Mouse (Mus musculus): ENCODE measurements around the gene Nptn. TPM values are rescaled to one million over a fixed set of nuclear protein-coding genes. Genes with fewer than 3 reads are reported as not detected.
"Not testable (repeated sequence)": the region's sequence is repeated elsewhere in the genome, so short reads cannot be mapped to it uniquely, and the experiment has no call there.

Gene Nptn
- polyA plus RNA-seq, 1 experiment from 2014 or later: 113 TPM

GRCm38 (mm10) chr9:58555685-58556414 lies 26.2 kb upstream of the Nptn start:
- Histone ChIP-seq H3K27me3 (replicated peaks; ENCODE audit: control insufficient read depth, insufficient read depth, low read length) (0 out of 2 replicates have a peak, but pooled peaks cover 6% of the 10 kb centered on the region), H3K36me3 (ENCODE audit: control insufficient read depth, insufficient read depth, low read length) (no peaks in the 10 kb centered on the region), H3K9me3 (ENCODE audit: control insufficient read depth, low read length) (no peaks in the 10 kb centered on the region), H3K4me3 (ENCODE audit: low read depth, low read length) (peak overlapping the region; percentile 80), H3K4me2 (peak overlapping the region; percentile 98), H3K27ac (ENCODE audit: low read depth, low read length) (no peak overlapping the region), H3K4me1 (replicated peaks; ENCODE audit: control insufficient read depth, insufficient read depth, low read length) (peaks cover 25% of the 10 kb centered on the region), H3K9ac (ENCODE audit: low read depth, low read length) (0 out of 2 replicates have a peak overlapping the region, but pooled peaks have one; percentile 78)
- ATAC-seq (replicated peaks; ENCODE audit: low FRiP score) (no peak; the same call in 1 of the 2 replicates), DNase-seq (ENCODE audit: low spot score) (no peak)
- 8% methylated on average over 9 of the region's 9 CpGs for WGBS

DNA sequence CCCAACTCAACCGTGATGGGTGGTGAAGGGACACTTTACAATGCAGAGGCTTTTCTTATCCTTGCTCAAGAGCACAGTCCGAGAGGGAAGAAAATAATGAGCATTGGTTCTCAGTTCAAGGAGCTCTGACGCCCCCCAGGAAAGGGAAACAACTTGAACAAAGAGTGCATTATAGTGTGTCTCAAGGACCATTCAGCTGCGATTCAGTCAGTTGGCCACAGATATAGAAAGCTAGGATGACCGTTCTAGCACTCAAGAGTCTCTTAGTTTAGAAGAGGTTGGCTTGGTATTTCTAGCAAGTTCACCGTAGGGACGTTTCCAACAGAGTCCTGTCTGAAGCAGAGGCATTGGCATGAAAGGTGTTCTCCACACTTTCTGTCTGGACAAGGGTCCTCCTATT lies 25.4 kb upstream of the Nptn start:
- H3K4me2 ChIP-seq: peak overlapping the region; percentile 20; the same call in 1 of the 2 replicates

GRCm38 (mm10) chr9:58557457-58558455 lies 24.3 kb upstream of the Nptn start:
- ATAC-seq (replicated peaks; ENCODE audit: low FRiP score) (no peak), DNase-seq (ENCODE audit: low spot score) (no peak)
- H3K4me1 ChIP-seq (replicated peaks; ENCODE audit: control insufficient read depth, insufficient read depth, low read length): peaks cover 25% of the 10 kb centered on the region
- no peak overlapping the region for H3K27ac ChIP-seq (ENCODE audit: low read depth, low read length)
- H3K36me3 ChIP-seq (ENCODE audit: control insufficient read depth, insufficient read depth, low read length): no peaks in the 10 kb centered on the region
- H3K4me2 ChIP-seq: no peak overlapping the region
- H3K9me3 ChIP-seq (ENCODE audit: control insufficient read depth, low read length): no peaks in the 10 kb centered on the region
- no peak overlapping the region for H3K4me3 ChIP-seq (ENCODE audit: low read depth, low read length)
- 56% methylated on average over 3 of the region's 3 CpGs for WGBS
- H3K9ac ChIP-seq (ENCODE audit: low read depth, low read length): no peak overlapping the region
- H3K27me3 ChIP-seq (replicated peaks; ENCODE audit: control insufficient read depth, insufficient read depth, low read length): 0 out of 2 replicates have a peak, but pooled peaks cover 3% of the 10 kb centered on the region

More for the DNA sequence above, 25.4 kb upstream of the Nptn start:
- Histone ChIP-seq H3K27ac (ENCODE audit: low read depth, low read length) (no peak overlapping the region), H3K36me3 (ENCODE audit: control insufficient read depth, insufficient read depth, low read length) (no peaks in the 10 kb centered on the region), H3K9me3 (ENCODE audit: control insufficient read depth, low read length) (no peaks in the 10 kb centered on the region), H3K27me3 (replicated peaks; ENCODE audit: control insufficient read depth, insufficient read depth, low read length) (0 out of 2 replicates have a peak, but pooled peaks cover 6% of the 10 kb centered on the region), H3K4me1 (replicated peaks; ENCODE audit: control insufficient read depth, insufficient read depth, low read length) (peaks cover 25% of the 10 kb centered on the region), H3K4me3 (ENCODE audit: low read depth, low read length) (no peak overlapping the region), H3K9ac (ENCODE audit: low read depth, low read length) (no peak overlapping the region)
- DNase-seq (ENCODE audit: low spot score) (no peak), ATAC-seq (replicated peaks; ENCODE audit: low FRiP score) (no peak)
- WGBS: 58% methylated on average over 7 of the region's 7 CpGs

GRCm38 (mm10) chr9:58560211-58560610 lies 21.8 kb upstream of the Nptn start:
- peaks cover 19% of the 10 kb centered on the region for H3K4me1 ChIP-seq (replicated peaks; ENCODE audit: control insufficient read depth, insufficient read depth, low read length)
- ATAC-seq (replicated peaks; ENCODE audit: low FRiP score) (no peak), DNase-seq (ENCODE audit: low spot score) (no peak)
- no peak overlapping the region for H3K27ac ChIP-seq (ENCODE audit: low read depth, low read length)
- WGBS: 44% methylated on average over 3 of the region's 3 CpGs
- 0 out of 2 replicates have a peak, but pooled peaks cover 3% of the 10 kb centered on the region for H3K27me3 ChIP-seq (replicated peaks; ENCODE audit: control insufficient read depth, insufficient read depth, low read length)
- no peak overlapping the region for H3K4me2 ChIP-seq
- no peak overlapping the region for H3K4me3 ChIP-seq (ENCODE audit: low read depth, low read length)
- H3K9me3 ChIP-seq (ENCODE audit: control insufficient read depth, low read length): no peaks in the 10 kb centered on the region
- H3K9ac ChIP-seq (ENCODE audit: low read depth, low read length): no peak overlapping the region
- no peaks in the 10 kb centered on the region for H3K36me3 ChIP-seq (ENCODE audit: control insufficient read depth, insufficient read depth, low read length)

- not testable (repeated sequence) for H3K9ac ChIP-seq (ENCODE audit: low read depth, low read length); ATAC-seq (replicated peaks; ENCODE audit: low FRiP score); H3K36me3 ChIP-seq (ENCODE audit: control insufficient read depth, insufficient read depth, low read length); H3K27me3 ChIP-seq (replicated peaks; ENCODE audit: control insufficient read depth, insufficient read depth, low read length); H3K4me2 ChIP-seq; H3K9me3 ChIP-seq (ENCODE audit: control insufficient read depth, low read length); H3K27ac ChIP-seq (ENCODE audit: low read depth, low read length); H3K4me1 ChIP-seq (replicated peaks; ENCODE audit: control insufficient read depth, insufficient read depth, low read length); H3K4me3 ChIP-seq (ENCODE audit: low read depth, low read length)
- peak; percentile 6 for DNase-seq (ENCODE audit: low spot score)
- WGBS: 78% methylated on average over 3 of the region's 3 CpGs
Observed at GRCm38 (mm10) chr9:58565945-58566344, 16.1 kb upstream of the Nptn start.

- H3K27ac ChIP-seq (ENCODE audit: low read depth, low read length): no peak overlapping the region
- DNase-seq (ENCODE audit: low spot score): peak; percentile 26
Observed at GRCm38 (mm10) chr9:58567682-58568081, 14.4 kb upstream of the Nptn start.

GRCm38 (mm10) chr9:58571001-58571400 lies 11.0 kb upstream of the Nptn start:
- H3K4me1 ChIP-seq (replicated peaks; ENCODE audit: control insufficient read depth, insufficient read depth, low read length): no peaks in the 10 kb centered on the region
- ATAC-seq (replicated peaks; ENCODE audit: low FRiP score): no peak
- DNase-seq (ENCODE audit: low spot score): no peak
- no peak overlapping the region for H3K9ac ChIP-seq (ENCODE audit: low read depth, low read length)
- no peaks in the 10 kb centered on the region for H3K36me3 ChIP-seq (ENCODE audit: control insufficient read depth, insufficient read depth, low read length)
- no peak overlapping the region for H3K4me2 ChIP-seq
- H3K27me3 ChIP-seq (replicated peaks; ENCODE audit: control insufficient read depth, insufficient read depth, low read length): no peaks in the 10 kb centered on the region
- no peak overlapping the region for H3K27ac ChIP-seq (ENCODE audit: low read depth, low read length)
- 94% methylated on average over 1 of the region's 1 CpGs for WGBS
- H3K9me3 ChIP-seq (ENCODE audit: control insufficient read depth, low read length): no peaks in the 10 kb centered on the region
- no peak overlapping the region for H3K4me3 ChIP-seq (ENCODE audit: low read depth, low read length)

More at GRCm38 (mm10) chr9:58567682-58568081, 14.4 kb upstream of the Nptn start:
- no peaks in the 10 kb centered on the region for H3K36me3 ChIP-seq (ENCODE audit: control insufficient read depth, insufficient read depth, low read length)
- no peak overlapping the region for H3K9ac ChIP-seq (ENCODE audit: low read depth, low read length)
- no peaks in the 10 kb centered on the region for H3K9me3 ChIP-seq (ENCODE audit: control insufficient read depth, low read length)
- no peak for ATAC-seq (replicated peaks; ENCODE audit: low FRiP score)
- H3K4me1 ChIP-seq (replicated peaks; ENCODE audit: control insufficient read depth, insufficient read depth, low read length): no peaks in the 10 kb centered on the region
- no peaks in the 10 kb centered on the region for H3K27me3 ChIP-seq (replicated peaks; ENCODE audit: control insufficient read depth, insufficient read depth, low read length)
- H3K4me2 ChIP-seq: no peak overlapping the region
- no peak overlapping the region for H3K4me3 ChIP-seq (ENCODE audit: low read depth, low read length)

GRCm38 (mm10) chr9:58578669-58579068 lies 3.4 kb upstream of the Nptn start:
- H3K36me3 ChIP-seq (ENCODE audit: control insufficient read depth, insufficient read depth, low read length): no peaks in the 10 kb centered on the region

More at GRCm38 (mm10) chr9:58578669-58579068, 3.4 kb upstream of the Nptn start:
- Histone ChIP-seq H3K4me1 (replicated peaks; ENCODE audit: control insufficient read depth, insufficient read depth, low read length) (peaks cover 4% of the 10 kb centered on the region; the same call in 1 of the 2 replicates), H3K4me2 (no peak overlapping the region), H3K9ac (ENCODE audit: low read depth, low read length) (no peak overlapping the region), H3K27ac (ENCODE audit: low read depth, low read length) (no peak overlapping the region), H3K27me3 (replicated peaks; ENCODE audit: control insufficient read depth, insufficient read depth, low read length) (no peaks in the 10 kb centered on the region), H3K4me3 (ENCODE audit: low read depth, low read length) (no peak overlapping the region), H3K9me3 (ENCODE audit: control insufficient read depth, low read length) (no peaks in the 10 kb centered on the region)
- ATAC-seq (replicated peaks; ENCODE audit: low FRiP score) (no peak), DNase-seq (ENCODE audit: low spot score) (peak; percentile 70)
- WGBS: 19% methylated on average over 3 of the region's 3 CpGs
